Mouse (Mus musculus): Measurements from ENCODE around the gene Steap3.

Gene Steap3

GRCm38 (mm10) chr1:120162616-120163015 lies 109.9 kb downstream of the Steap3 start:
- no peak for ATAC-seq (ENCODE audit: insufficient number of reproducible peaks, low FRiP score, low TSS enrichment)

- no peak for ATAC-seq (ENCODE audit: insufficient number of reproducible peaks, low FRiP score, low TSS enrichment)
These were observed 111.0 kb downstream of the Steap3 start for GRCm38 (mm10) chr1:120161502-120161901.

- no peak for ATAC-seq (ENCODE audit: insufficient number of reproducible peaks, low FRiP score, low TSS enrichment)
These were observed 113.9 kb downstream of the Steap3 start for GRCm38 (mm10) chr1:120158474-120159127.

- no peak for ATAC-seq (ENCODE audit: insufficient number of reproducible peaks, low FRiP score, low TSS enrichment)
These were observed 117.2 kb downstream of the Steap3 start for GRCm38 (mm10) chr1:120155325-120155724.

- ATAC-seq (ENCODE audit: insufficient number of reproducible peaks, low FRiP score, low TSS enrichment): no peak
These were observed 118.3 kb downstream of the Steap3 start for GRCm38 (mm10) chr1:120154232-120154631.

GRCm38 (mm10) chr1:120146994-120147393 lies 125.5 kb downstream of the Steap3 start:
- no peak for ATAC-seq (ENCODE audit: insufficient number of reproducible peaks, low FRiP score, low TSS enrichment)

GRCm38 (mm10) chr1:120145527-120146216 lies 126.8 kb downstream of the Steap3 start:
- no peak for ATAC-seq (ENCODE audit: insufficient number of reproducible peaks, low FRiP score, low TSS enrichment)

- peak; percentile 82 for ATAC-seq (ENCODE audit: insufficient number of reproducible peaks, low FRiP score, low TSS enrichment)
These were observed 130.0 kb downstream of the Steap3 start for GRCm38 (mm10) chr1:120142551-120142950.
